Mouse (Mus musculus) adrenal gland (tissue): ENCODE results near the gene Klhl33.
"Not testable (repeated sequence)": the region's sequence is repeated elsewhere in the genome, so short reads cannot be mapped to it uniquely, and the experiment has no call there.

ENCODE experiments used
- intact Hi-C: fragments of 180-260 bp; cut with DNase I; formaldehyde crosslinking; loops from one replicate; pipeline ENCODE4 v1.15.1; 2025
- long read RNA-seq, 2 experiments: library from polyadenylated mRNA; unstranded; transcript quantifications; one replicate each; pipeline ENCODE4 v2.0.0; 2020; ENCODE audit warnings: borderline replicate concordance in 1 of 2; ENCODE audit not compliant: insufficient replicate concordance in 1 of 2

Klhl33 gene
- long read RNA-seq, experiment 1, partial matches to known transcripts: 0 of 2 reads
- long read RNA-seq, experiment 1, other reads (novel, unspliced or antisense): 2 of 2 reads
- long read RNA-seq, experiment 2, partial matches to known transcripts: 0 of 1 reads
- long read RNA-seq, experiment 2, other reads (novel, unspliced or antisense): 0 of 1 reads

DNA sequence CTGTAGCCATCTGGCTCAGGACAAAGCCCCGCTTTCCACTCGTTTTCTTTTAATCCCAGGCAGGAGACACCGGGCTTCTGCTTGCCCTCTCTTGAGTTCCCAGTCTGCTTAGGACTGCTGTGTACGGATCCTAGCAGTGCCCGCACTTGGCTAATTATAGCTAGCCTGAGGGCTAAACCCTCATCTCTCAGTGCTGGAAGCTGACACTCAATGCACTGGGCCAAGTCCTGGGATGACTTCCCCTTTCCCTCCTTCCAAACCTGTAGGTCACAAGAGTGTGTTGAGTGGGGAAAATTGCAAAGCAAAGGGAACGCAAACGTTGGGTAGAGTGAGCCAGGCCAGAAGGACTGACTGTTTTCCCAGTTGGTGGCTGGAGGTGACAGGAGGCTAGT lies at the start of gene Klhl33:
Gene Klhl33, minus strand, starts transcription at position 134 of the 392 bp plus-strand sequence.
- intact Hi-C loops: no loop called here

DNA sequence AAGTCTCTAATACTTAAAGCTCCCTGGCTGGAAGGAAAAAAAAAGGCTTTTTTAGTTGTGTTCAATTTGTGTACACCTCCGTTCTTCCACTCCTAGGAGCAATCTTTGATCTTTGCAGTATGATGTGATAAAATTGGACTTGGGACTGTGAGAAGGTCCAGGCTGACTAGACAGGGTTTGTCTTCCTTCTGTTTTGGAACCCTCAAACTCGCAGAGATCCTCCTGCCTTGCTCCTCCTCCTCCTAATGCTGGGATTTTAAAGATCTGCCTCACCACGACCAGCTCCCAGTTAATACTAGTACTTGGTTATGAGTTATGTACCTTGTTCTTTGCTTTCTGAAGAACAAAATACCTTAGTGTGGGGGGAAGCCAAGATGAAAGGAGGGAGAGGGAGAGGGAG lies 48.2 kb upstream of the Klhl33 start:
- intact Hi-C loops: not testable (repeated sequence)

DNA sequence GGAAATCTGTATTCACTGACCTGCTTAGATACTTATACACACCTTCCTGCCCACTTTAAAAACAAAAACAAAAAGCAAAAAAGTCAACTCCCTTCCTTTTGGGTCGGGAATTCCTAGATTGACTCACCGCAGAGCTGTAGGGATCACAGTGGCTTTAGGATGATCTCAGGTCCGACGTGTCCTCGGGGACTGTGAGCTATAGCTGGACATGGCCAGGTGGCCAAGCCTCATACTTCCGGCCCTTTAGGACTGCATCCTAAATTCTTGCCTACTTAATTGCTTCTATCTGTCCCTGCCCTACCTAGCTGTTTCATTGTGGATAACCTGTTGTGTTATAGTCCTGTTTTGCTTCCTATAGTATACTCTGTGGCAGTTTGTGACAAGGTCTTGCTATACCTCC lies 47.8 kb upstream of the Klhl33 start:
- intact Hi-C loops: not testable (repeated sequence)

DNA sequence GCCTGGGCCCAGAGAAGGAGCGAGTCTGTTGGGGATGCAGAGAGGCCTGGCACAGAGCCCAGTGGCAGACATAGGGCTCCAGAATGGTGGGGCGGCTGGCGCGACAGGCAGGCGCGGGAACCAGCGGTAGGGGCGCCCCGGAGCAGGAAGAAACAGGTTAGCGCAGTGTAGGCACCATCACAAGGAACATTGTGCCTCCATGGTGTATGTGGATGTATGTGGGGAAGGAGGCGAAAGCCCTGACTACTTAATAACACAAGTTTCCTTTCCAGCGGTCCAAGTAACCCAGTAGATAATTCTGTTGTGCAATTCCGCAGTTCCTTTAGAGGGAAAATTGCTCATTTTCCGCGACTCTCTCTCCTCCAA lies 47.3 kb upstream of the Klhl33 start:
- intact Hi-C loops: not testable (repeated sequence)

DNA sequence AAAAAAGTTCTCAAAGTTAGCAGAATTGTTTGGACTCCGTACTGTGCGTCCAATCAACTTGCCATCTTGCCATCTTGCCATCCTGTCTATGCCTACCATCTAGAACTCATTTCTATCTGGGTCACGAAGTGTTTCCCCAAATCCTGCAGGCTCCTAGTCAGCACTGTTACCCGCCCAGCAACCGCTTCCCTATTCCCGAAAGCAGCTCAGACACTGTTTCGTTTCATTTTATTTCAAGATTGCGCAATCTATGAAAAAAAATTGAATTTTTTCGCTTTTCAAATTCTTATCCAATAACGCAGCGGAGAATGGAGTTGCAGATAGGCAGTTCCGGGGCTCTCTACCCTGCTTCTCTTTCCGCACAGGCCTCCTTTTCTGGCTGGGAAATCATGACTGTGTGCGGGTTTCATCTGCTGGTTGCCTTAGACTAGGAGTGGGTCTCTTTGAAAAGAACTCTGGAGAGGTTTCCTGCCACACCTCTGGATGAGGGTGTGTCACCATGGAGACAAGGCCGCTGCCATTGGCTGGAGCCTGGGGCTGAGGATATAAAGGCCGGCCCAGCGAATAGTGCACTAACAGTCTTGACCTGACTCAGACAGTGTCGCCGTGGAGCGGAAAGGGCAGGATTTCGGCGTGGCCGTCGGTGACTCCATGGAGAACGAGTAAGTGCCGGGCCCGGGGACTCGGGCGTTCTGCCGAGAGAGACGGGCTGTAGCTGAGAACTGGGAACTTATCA lies 46.8 kb upstream of the Klhl33 start, which contains the start of gene Gm49342:
Gene Gm49342, plus strand, starts transcription at position 586 of the 736 bp plus-strand sequence.
- intact Hi-C loops: no loop called here

DNA sequence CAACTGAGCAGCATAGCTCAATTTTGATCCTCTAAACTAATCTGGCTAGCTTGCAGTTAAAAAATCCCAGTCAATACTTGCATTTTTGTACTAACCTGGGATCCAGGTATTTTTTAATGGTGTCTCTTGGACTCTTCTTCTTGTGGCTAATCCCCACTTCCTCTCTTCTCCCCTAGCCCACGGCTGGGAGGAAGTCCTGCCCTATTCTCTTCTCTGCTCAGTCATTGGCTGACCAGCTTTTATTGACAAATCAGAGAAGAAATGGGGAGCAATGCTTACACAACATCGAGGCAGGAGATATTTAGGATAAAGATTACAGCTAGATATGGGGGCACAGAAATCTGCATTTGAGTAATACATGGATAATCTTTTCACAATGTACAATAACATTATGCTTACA lies 41.6 kb upstream of the Klhl33 start:
- intact Hi-C loops: no loop called here

DNA sequence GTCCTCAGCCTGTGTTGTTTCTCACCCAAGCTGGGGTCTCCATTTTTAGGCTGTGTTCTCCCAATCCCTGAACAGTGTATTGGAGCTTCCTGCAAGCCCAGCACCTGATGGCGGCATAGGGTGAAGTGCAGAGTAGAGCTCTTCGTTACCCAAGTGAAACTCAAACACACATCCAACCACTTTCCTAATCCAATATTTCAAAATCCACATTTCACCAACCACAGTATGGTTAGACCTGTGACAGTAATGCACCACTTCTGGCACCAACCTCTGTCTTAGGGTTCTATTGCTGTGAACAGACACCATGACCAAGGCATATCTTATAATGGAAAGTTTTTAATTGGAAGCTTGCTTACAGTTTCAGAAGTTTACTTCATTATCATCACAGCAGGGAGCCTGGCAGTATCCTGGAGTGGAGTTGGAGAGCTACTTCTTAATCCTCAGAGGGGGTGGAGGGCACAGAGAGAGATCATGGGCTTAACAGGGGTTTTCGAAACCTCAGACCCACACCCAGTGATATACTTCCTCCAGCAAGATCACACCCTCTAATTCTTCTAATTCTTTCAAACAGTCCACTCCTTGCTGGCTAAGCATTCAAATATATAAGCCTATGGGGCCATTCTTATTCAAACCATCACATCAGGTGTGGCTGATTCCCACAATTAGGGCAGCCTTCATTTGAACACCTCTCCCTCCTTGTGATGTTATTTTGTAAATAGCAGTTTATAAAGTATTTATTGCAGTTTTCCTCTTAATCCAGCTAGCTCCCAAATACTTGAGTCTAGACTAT lies 41.0 kb upstream of the Klhl33 start:
- intact Hi-C loops: no loop called here

DNA sequence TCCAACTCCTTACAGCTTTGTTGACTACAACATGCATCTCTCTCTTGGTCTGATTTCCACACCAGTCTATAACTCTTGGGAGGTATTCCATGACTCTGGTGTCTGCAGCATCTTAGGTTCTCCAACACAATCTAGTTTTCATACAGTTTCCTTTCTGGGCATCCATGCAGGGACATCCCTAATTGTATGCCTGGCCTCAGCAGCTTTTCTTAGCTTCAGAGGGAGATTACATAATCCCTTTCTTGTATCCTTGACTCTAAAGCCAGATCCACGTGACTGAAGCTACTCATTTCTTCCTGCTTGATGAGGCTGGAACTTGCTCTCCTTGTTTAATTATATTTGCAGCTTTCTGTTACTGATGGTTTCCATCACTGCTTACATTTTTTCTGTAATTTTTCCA lies 39.3 kb upstream of the Klhl33 start:
- intact Hi-C loops: no loop called here

DNA sequence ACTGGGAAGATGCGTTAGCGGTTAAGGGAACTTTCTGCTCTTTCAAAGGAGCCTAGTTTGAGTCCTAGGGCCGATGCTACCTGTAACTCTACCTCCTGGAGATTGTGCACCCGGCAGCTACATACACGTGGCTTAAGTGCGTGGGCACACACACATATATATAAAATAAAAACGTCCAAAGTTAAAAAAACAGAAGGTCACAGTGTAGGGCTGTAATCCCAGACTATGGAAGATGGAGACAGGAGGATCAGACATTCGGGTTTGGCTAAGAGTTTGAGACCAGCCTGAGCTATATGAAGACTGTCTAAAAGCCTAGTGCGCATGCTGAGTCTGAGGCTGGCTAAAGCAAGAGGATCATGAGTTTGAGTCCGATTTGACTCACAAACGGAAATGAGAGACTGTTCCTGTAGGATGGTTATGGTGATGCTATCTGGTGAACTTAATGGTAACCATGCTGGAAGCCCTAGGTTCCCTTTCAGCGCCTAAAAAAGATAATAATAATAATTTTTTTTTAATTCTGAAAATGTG lies 34.2 kb upstream of the Klhl33 start:
- intact Hi-C loops: loop anchor here (5.0 kb wide), 1 partner anchor 59 kb away; the partner anchor contains the start of gene Tep1

DNA sequence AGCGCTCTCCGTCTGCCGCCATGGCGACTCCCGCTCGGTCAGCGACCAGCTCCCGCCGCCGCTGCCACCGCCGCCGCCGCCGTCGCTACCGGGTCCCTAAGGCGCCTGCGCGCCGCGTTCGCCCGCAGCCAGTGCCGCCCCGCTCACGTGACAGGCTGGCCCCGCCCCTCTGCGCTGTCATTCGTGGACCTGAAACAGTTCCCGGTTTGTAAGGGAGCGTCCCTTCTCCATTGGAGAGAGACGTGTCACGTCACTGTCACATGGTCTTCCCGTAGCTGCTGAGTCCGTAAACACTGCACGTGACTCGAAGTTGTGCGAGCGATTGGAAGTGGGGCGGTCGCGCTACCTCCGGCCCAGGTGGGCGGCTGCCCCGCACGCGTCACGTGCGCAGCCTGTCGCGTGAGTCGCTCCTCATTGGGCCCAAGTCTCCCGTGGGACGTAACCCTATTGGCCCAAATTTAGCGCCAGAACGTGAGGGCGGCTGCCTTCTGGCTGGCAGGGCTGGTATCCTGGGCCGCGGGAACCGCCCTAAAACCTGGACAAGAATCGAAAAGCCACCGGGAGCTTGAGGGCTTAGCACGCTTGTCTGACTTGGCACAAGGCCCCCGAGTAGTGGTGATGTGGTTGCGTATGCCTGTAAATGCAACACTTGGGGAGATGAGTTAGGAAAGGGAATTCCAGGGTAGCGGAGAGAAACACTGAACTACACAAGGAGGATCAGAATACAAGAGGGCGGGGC lies 33.6 kb upstream of the Klhl33 start, which contains the start of the genes Pip4p1 and Pnp:
Gene Pip4p1, minus strand, starts transcription at position 103 of the 739 bp plus-strand sequence.
Gene Pnp, plus strand, starts transcription at position 329 of the 739 bp plus-strand sequence.
- intact Hi-C loops: loop anchor here (5.0 kb wide), 1 partner anchor 59 kb away; the partner anchor contains the start of gene Tep1

DNA sequence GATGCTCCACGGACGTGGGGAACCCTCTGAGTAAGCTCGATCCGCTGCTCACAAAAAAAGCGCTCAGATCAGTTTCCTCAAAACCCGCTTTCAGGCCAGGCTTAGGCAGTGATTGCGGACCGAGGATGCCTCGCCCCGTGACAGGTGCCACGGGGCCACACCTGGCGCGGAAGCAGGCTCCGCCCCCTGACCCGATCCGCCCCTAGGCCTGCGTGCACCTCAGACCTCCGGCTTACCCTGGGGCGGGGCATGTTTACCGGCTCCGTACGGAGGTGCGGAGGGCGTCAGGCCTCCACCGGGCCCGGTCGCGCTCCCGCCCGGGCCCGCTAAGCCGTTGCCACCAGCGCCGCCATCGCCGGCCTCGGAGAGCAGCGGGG lies 33.1 kb upstream of the Klhl33 start:
- intact Hi-C loops: loop anchor here (5.0 kb wide), 1 partner anchor 58 kb away; the partner anchor contains the start of gene Tep1

DNA sequence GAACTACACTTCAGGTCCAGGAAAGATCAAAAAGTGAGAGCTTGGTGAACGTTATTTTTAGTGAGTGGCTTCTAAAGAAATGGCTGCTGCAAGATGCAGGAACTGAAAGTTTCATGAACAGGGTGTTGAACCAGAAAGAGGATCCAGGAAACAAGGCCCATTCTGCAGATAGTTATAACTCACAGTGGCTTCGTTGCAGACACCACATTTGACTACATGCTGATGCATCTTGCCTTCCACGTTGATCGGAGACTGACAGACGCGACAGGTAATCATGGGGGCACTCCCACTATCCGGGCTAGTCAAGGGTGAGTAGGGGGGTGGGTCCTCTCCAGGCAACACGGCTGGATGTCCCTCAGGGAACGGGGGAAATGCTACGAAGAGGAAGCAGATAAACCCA lies 32.6 kb upstream of the Klhl33 start:
- intact Hi-C loops: loop anchor here (5.0 to 10.0 kb wide), 2 partner anchors 58 to 125 kb away; partner anchors contain the start of genes Ccnb1ip1, Parp2 and Tep1

DNA sequence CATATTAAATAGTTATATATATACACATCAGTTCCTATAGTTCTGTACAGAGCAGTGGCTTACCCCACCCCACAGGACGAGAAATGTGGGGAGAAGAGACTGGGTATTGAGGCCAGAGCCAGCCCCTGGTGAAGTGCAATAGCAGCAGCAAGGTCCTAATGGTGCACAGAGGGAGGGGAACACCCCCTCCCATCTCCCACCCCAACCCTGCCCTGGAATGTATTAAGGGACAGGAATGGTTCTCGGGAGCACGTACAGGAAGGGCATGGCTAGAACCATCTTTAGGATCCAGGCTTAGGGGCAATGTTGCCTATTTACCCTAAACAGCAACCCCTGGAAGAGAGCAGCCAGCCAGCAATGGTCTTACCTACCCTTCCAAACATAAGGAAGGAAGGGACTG lies 30.1 kb upstream of the Klhl33 start:
- intact Hi-C loops: loop anchor here (10.0 kb wide), 1 partner anchor 123 kb away; the partner anchor contains the start of genes Ccnb1ip1 and Parp2

DNA sequence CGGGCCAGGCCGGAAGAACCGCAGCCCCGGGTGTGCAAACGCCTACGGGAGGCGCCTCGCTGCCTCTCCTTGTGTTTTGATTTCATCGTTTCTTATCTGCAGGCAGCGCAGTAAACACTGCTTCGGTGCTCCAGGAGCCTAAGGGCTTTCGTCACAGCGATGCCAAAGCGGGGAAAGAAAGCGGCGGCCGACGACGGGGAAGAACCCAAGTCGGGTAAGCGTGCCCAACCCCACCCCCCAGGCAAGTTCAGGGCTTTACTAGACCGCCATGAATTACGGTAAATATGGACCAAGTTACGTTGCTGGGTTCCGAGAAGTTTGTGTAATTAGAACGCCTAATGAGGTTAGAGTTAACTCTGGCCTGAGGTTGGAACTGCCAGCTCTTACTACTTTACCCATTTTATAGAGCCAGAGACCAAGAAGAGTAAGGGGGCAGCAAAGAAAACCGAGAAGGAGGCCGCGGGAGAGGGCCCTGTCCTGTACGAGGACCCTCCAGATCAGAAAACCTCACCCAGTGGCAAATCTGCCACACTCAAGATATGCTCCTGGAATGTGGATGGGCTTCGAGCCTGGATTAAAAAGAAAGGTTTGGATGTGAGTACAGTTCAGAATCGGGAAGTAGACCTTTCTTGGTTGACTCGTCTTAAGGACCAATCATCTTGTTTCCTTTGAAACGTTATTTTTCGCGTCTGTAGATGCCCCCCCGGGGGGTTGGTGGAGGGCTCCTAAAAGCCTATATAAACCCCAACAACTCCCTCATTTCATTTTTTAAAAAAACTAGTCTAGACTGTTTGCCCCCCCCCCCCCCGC lies 28.0 kb upstream of the Klhl33 start:
- intact Hi-C loops: loop anchor here (10.0 kb wide), 1 partner anchor 121 kb away; the partner anchor contains the start of genes Ccnb1ip1 and Parp2

DNA sequence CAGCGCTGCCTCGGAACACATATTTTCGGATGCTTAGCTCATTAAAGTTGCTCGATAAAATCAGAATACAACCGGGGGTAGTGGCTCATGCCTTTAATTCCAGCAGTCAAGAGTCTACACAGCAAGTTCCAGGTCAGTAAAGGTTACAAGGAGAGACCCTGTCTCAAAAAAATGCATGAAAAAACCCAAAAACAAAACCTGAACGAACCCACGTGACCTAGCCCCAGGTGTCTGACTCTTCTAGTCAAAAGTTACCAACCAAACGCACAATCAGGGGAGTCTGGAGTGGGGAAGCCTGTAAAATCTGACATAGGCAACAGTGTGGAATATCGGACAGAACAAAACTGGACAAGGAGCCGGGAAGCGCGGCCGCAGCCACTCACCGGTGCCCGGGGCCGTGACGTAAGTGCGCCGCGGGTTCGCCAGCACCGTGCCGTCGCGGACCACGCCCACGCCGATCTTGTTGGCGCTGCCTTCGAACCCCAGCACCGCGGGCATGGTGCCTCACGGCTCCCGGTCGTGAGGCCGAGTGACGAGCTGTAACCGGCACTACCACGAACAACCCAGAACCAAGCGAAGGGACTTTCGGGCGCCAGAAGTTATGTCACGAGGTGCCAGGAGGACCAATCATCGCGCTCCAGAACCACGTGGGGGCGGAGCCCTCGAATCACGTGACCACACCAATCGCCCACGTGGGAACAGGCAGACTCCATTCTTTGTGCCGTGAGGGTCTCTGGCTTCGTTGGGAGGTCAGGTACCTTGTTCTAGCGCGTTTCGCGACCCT lies 27.2 kb upstream of the Klhl33 start, which contains the start of the genes Osgep and Apex1:
Gene Osgep, minus strand, starts transcription at position 613 of the 784 bp plus-strand sequence.
Gene Apex1, plus strand, starts transcription at position 688 of the 784 bp plus-strand sequence.
- intact Hi-C loops: loop anchor here (10.0 kb wide), 1 partner anchor 120 kb away; the partner anchor contains the start of genes Ccnb1ip1 and Parp2

DNA sequence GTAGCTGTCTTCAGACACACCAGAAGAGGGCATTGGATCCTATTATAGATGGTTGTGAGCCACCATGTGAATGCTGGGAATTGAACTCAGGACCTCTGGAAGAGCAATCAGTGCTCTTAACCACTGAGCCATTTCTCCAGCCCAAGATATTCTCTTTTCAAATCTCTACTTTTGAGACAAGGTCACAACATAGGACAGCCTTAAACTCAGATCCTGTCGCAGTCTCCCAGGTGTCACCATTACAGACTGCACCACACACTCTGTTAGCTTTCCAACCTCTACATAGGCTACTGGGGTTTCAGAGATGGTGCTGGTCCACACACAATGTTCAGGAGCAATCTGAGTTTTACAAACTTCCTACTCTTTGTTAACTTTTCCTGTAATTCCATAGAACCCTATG lies 26.1 kb upstream of the Klhl33 start:
- intact Hi-C loops: loop anchor here (10.0 kb wide), 1 partner anchor 119 kb away; the partner anchor contains the start of genes Ccnb1ip1 and Parp2

DNA sequence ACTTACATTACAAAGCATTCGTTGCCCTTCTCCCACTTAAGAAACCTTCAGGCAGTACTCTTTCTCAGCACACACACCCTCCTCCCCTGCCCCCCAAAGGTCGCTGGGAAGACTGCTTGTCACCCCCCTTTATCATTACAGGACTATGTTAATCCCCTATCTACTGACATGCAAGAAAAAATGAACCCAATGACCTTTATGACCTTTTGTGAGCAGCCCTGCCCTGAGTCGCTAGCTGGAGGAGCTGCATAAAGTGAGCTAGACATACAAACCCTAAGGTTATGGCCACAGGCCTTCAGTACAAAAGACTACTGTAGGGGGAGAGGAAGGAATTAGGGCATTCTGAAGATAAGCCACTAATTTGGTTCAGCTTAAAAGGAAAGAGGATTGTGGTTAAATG lies 14.0 kb upstream of the Klhl33 start:
- intact Hi-C loops: no loop called here

DNA sequence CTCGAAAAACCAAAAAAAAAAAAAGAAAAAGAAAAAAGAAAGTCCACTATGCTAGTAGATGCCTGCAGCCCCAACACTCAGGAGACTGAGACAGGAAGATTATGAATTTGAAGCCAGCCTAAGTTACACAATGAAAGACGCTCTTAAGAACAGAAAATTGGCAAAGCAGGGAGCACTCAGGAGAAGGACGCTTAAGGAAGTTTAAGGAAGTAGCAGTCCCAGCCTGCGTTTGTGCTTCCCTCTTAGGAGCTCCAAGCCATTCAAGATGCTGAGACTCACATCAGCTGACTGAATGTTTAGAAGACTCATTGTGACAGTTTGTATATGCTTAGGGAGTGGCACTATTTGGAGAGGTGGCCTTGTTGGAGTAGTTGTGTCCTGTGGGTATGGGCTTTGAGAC lies 10.8 kb upstream of the Klhl33 start:
- intact Hi-C loops: no loop called here

DNA sequence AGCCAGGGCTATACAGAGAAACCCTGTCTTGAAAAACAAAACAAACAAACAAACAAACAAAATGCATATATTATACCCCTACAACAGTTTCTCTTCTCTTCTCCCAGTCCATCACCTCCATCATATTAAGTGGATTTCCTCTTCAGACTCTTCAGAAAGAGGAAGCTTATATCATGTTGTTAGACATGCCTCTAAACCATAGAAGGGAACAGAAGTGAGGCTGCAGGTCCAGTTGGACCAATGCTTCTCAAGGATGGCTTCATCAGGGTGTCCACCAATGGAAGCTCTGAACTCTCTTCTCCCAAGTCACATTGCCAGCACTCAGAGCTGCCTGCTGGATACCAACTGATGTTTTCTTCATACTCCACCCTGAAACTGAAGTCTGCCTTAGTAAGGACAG lies 8.0 kb upstream of the Klhl33 start:
- intact Hi-C loops: not testable (repeated sequence)
